Mouse (Mus musculus) thymus, adult 2 months (tissue): Measurements from ENCODE around the gene Tada2b.

Experiments used
- CTCF ChIP-seq: fragments of 200-500 bp; IDR thresholded peaks from 2 replicates; pipeline ENCODE4 v1.5.1; 2012; ENCODE audit warnings: mild to moderate bottlenecking, control low read depth, low read length, moderate library complexity, borderline replicate concordance; ENCODE audit not compliant: control insufficient read depth, poor library complexity, insufficient read depth; ENCODE audit errors: extremely low read depth
- POLR2A ChIP-seq: fragments of 200-500 bp; IDR thresholded peaks from 2 replicates; pipeline ENCODE4 v1.6.1; 2012; ENCODE audit warnings: mild to moderate bottlenecking, low read length, control low read depth, moderate library complexity; ENCODE audit not compliant: control insufficient read depth, poor library complexity, insufficient read depth; ENCODE audit errors: extremely low read depth

GRCm38 (mm10) chr5:36457706-36458105, 26.4 kb downstream of the Tada2b start:
- TF ChIP-seq CTCF (no peak), POLR2A (no peak)
